Mouse (Mus musculus): ENCODE results near the gene Serpine1. TPM values are rescaled to one million over a fixed set of nuclear protein-coding genes. Genes with fewer than 3 reads are reported as not detected.
A peak's percentile ranks its signal among the peaks of the same experiment; 100 is the strongest.

Gene Serpine1
- polyA plus RNA-seq, 1 experiment: 9.6 TPM

- H3K27ac ChIP-seq (replicated peaks; ENCODE audit: low read depth, low read length): no peak overlapping the region
- H3K4me3 ChIP-seq (ENCODE audit: insufficient read depth, low read depth, low read length): no peak overlapping the region
Measured at GRCm38 (mm10) chr5:137106434-137106833, 34.4 kb upstream of the Serpine1 start.

GRCm38 (mm10) chr5:137103969-137104368, 31.9 kb upstream of the Serpine1 start:
- Histone ChIP-seq H3K4me3 (ENCODE audit: insufficient read depth, low read depth, low read length) (no peak overlapping the region), H3K27ac (replicated peaks; ENCODE audit: low read depth, low read length) (no peak overlapping the region), H3K4me1 (ENCODE audit: control insufficient read depth, insufficient read depth, insufficient read length, low read length) (no peaks in the 10 kb centered on the region; the same call in 1 of the 2 replicates)

More at GRCm38 (mm10) chr5:137106434-137106833, 34.4 kb upstream of the Serpine1 start:
- no peaks in the 10 kb centered on the region; the same call in 1 of the 2 replicates for H3K4me1 ChIP-seq (ENCODE audit: control insufficient read depth, insufficient read depth, insufficient read length, low read length)

GRCm38 (mm10) chr5:137102575-137103522, 30.8 kb upstream of the Serpine1 start:
- no peaks in the 10 kb centered on the region; the same call in 1 of the 2 replicates for H3K4me1 ChIP-seq (ENCODE audit: control insufficient read depth, insufficient read depth, insufficient read length, low read length)
- H3K27ac ChIP-seq (replicated peaks; ENCODE audit: low read depth, low read length): 0 out of 2 replicates have a peak overlapping the region, but pooled peaks have one; percentile 18
- H3K4me3 ChIP-seq (ENCODE audit: insufficient read depth, low read depth, low read length): no peak overlapping the region

GRCm38 (mm10) chr5:137102078-137102477, 30.0 kb upstream of the Serpine1 start:
- no peaks in the 10 kb centered on the region; the same call in 1 of the 2 replicates for H3K4me1 ChIP-seq (ENCODE audit: control insufficient read depth, insufficient read depth, insufficient read length, low read length)
- H3K4me3 ChIP-seq (ENCODE audit: insufficient read depth, low read depth, low read length): no peak overlapping the region
- H3K27ac ChIP-seq (replicated peaks; ENCODE audit: low read depth, low read length): 0 out of 2 replicates have a peak overlapping the region, but pooled peaks have one; percentile 18

GRCm38 (mm10) chr5:137100660-137101059, 28.6 kb upstream of the Serpine1 start:
- Histone ChIP-seq H3K27ac (replicated peaks; ENCODE audit: low read depth, low read length) (no peak overlapping the region), H3K4me3 (ENCODE audit: insufficient read depth, low read depth, low read length) (no peak overlapping the region), H3K4me1 (ENCODE audit: control insufficient read depth, insufficient read depth, insufficient read length, low read length) (no peaks in the 10 kb centered on the region; the same call in 1 of the 2 replicates)

- Histone ChIP-seq H3K27ac (replicated peaks; ENCODE audit: low read depth, low read length) (no peak overlapping the region), H3K4me3 (ENCODE audit: insufficient read depth, low read depth, low read length) (no peak overlapping the region), H3K4me1 (ENCODE audit: control insufficient read depth, insufficient read depth, insufficient read length, low read length) (peaks cover 7% of the 10 kb centered on the region)
Measured at GRCm38 (mm10) chr5:137098418-137098817, 26.4 kb upstream of the Serpine1 start.

- H3K4me3 ChIP-seq (ENCODE audit: insufficient read depth, low read depth, low read length): no peak overlapping the region
- peak overlapping the region; percentile 46 for H3K27ac ChIP-seq (replicated peaks; ENCODE audit: low read depth, low read length)
- peaks cover 12% of the 10 kb centered on the region for H3K4me1 ChIP-seq (ENCODE audit: control insufficient read depth, insufficient read depth, insufficient read length, low read length)
Measured at GRCm38 (mm10) chr5:137096037-137096436, 24.0 kb upstream of the Serpine1 start.

GRCm38 (mm10) chr5:137095135-137095534, 23.1 kb upstream of the Serpine1 start:
- H3K4me1 ChIP-seq (ENCODE audit: control insufficient read depth, insufficient read depth, insufficient read length, low read length): peaks cover 12% of the 10 kb centered on the region
- H3K4me3 ChIP-seq (ENCODE audit: insufficient read depth, low read depth, low read length): no peak overlapping the region
- peak overlapping the region; percentile 36; the same call in 1 of the 2 replicates for H3K27ac ChIP-seq (replicated peaks; ENCODE audit: low read depth, low read length)

- peaks cover 12% of the 10 kb centered on the region for H3K4me1 ChIP-seq (ENCODE audit: control insufficient read depth, insufficient read depth, insufficient read length, low read length)
- H3K4me3 ChIP-seq (ENCODE audit: insufficient read depth, low read depth, low read length): no peak overlapping the region
- no peak overlapping the region for H3K27ac ChIP-seq (replicated peaks; ENCODE audit: low read depth, low read length)
Measured at GRCm38 (mm10) chr5:137093720-137094119, 21.7 kb upstream of the Serpine1 start.

- Histone ChIP-seq H3K27ac (replicated peaks; ENCODE audit: low read depth, low read length) (no peak overlapping the region), H3K4me1 (ENCODE audit: control insufficient read depth, insufficient read depth, insufficient read length, low read length) (peaks cover 12% of the 10 kb centered on the region), H3K4me3 (ENCODE audit: insufficient read depth, low read depth, low read length) (no peak overlapping the region)
Measured at GRCm38 (mm10) chr5:137091560-137091959, 19.5 kb upstream of the Serpine1 start.

GRCm38 (mm10) chr5:137090870-137091269, 18.8 kb upstream of the Serpine1 start:
- no peak overlapping the region for H3K27ac ChIP-seq (replicated peaks; ENCODE audit: low read depth, low read length)
- no peak overlapping the region for H3K4me3 ChIP-seq (ENCODE audit: insufficient read depth, low read depth, low read length)
- H3K4me1 ChIP-seq (ENCODE audit: control insufficient read depth, insufficient read depth, insufficient read length, low read length): peaks cover 12% of the 10 kb centered on the region

- Histone ChIP-seq H3K27ac (replicated peaks; ENCODE audit: low read depth, low read length) (0 out of 2 replicates have a peak overlapping the region, but pooled peaks have one; percentile 15), H3K4me3 (ENCODE audit: insufficient read depth, low read depth, low read length) (no peak overlapping the region), H3K4me1 (ENCODE audit: control insufficient read depth, insufficient read depth, insufficient read length, low read length) (peaks cover 5% of the 10 kb centered on the region)
Measured at GRCm38 (mm10) chr5:137087410-137087809, 15.3 kb upstream of the Serpine1 start.

GRCm38 (mm10) chr5:137085731-137086130, 13.7 kb upstream of the Serpine1 start:
- Histone ChIP-seq H3K27ac (replicated peaks; ENCODE audit: low read depth, low read length) (no peak overlapping the region), H3K4me3 (ENCODE audit: insufficient read depth, low read depth, low read length) (no peak overlapping the region)

GRCm38 (mm10) chr5:137085021-137085420, 13.0 kb upstream of the Serpine1 start:
- Histone ChIP-seq H3K4me3 (ENCODE audit: insufficient read depth, low read depth, low read length) (no peak overlapping the region), H3K4me1 (ENCODE audit: control insufficient read depth, insufficient read depth, insufficient read length, low read length) (peaks cover 3% of the 10 kb centered on the region), H3K27ac (replicated peaks; ENCODE audit: low read depth, low read length) (no peak overlapping the region)

More at GRCm38 (mm10) chr5:137085731-137086130, 13.7 kb upstream of the Serpine1 start:
- no peaks in the 10 kb centered on the region for H3K4me1 ChIP-seq (ENCODE audit: control insufficient read depth, insufficient read depth, insufficient read length, low read length)

- Histone ChIP-seq H3K27ac (replicated peaks; ENCODE audit: low read depth, low read length) (no peak overlapping the region), H3K4me3 (ENCODE audit: insufficient read depth, low read depth, low read length) (no peak overlapping the region), H3K4me1 (ENCODE audit: control insufficient read depth, insufficient read depth, insufficient read length, low read length) (peaks cover 14% of the 10 kb centered on the region)
Measured at GRCm38 (mm10) chr5:137083051-137083450, 11.0 kb upstream of the Serpine1 start.

Measured in brown adipose tissue, adult 24 weeks (tissue).